Mouse (Mus musculus) retina, postnatal 7 days (tissue): ENCODE data around the gene Gabarap.
"Not testable (repeated sequence)": the region's sequence is repeated elsewhere in the genome, so short reads cannot be mapped to it uniquely, and the experiment has no call there.

Experiments used
- DNase-seq: peaks from one replicate; pipeline ENCODE4 v3.0.0-alpha.2; 2012; ENCODE audit warnings: low read depth, low spot score

Gene Gabarap

GRCm38 (mm10) chr11:69998567-69999491 lies 7.9 kb downstream of the Gabarap start:
- DNase-seq: no peak

GRCm38 (mm10) chr11:69999666-70000065 lies 8.7 kb downstream of the Gabarap start:
- no peak for DNase-seq

GRCm38 (mm10) chr11:70000396-70000898 lies 9.5 kb downstream of the Gabarap start, which contains the start of gene Dvl2:
Dvl2 (plus strand) TSS chr11:70000595.
- DNase-seq: peak; percentile 90

GRCm38 (mm10) chr11:70001159-70001558 lies 10.2 kb downstream of the Gabarap start:
- DNase-seq: no peak

GRCm38 (mm10) chr11:70001865-70002264 lies 10.9 kb downstream of the Gabarap start:
- DNase-seq: no peak

DNA sequence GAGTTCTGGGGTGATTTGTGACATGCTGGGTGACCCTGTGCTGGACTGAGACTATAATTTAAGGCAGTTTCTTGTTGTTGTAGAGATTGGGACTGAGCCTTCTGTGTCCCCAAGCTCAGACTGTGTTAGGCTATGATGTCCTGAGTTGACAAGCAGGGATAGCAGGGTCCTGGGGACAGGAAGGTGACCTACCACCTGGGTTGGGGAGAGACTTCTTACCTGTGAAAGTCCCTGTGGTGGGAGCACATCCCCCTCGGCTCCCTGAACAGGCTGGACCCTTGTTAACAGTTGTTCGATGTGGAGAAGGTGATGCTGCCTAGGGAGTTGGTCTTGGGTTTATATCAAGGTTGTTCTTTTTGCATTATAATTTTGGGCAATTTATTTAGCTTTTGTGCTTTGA lies 11.5 kb downstream of the Gabarap start:
- no peak for DNase-seq

GRCm38 (mm10) chr11:70005521-70005920 lies 14.6 kb downstream of the Gabarap start:
- no peak for DNase-seq

- DNase-seq: no peak
These were observed 19.1 kb downstream of the Gabarap start for GRCm38 (mm10) chr11:70010033-70010432.

DNA sequence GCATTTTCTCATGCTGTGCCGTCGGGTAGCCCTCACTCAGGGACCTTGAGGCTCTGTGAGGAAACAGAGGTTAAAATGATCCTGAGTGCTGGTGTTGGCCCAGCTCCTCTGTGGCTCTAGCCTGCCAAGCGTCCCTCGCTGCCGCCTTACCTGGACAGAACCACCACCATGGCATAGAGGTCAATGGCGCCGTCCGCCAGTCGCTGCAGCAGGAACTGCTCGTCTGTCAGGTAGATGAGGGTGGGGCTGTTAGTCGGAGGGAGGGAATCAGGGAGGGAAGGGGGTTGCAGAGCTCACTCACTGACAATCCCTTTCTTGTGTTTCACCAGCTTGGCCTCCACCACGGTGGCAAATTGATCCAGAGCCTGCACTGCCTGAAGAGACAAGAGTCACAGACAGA lies 19.6 kb downstream of the Gabarap start:
- DNase-seq: no peak

GRCm38 (mm10) chr11:70010961-70011360 lies 20.0 kb downstream of the Gabarap start:
- DNase-seq: no peak

- DNase-seq: no peak
These were observed 22.0 kb downstream of the Gabarap start for GRCm38 (mm10) chr11:70012931-70013330.

GRCm38 (mm10) chr11:70013408-70013807 lies 22.5 kb downstream of the Gabarap start:
- no peak for DNase-seq

GRCm38 (mm10) chr11:70014051-70014450 lies 23.1 kb downstream of the Gabarap start:
- no peak for DNase-seq

DNA sequence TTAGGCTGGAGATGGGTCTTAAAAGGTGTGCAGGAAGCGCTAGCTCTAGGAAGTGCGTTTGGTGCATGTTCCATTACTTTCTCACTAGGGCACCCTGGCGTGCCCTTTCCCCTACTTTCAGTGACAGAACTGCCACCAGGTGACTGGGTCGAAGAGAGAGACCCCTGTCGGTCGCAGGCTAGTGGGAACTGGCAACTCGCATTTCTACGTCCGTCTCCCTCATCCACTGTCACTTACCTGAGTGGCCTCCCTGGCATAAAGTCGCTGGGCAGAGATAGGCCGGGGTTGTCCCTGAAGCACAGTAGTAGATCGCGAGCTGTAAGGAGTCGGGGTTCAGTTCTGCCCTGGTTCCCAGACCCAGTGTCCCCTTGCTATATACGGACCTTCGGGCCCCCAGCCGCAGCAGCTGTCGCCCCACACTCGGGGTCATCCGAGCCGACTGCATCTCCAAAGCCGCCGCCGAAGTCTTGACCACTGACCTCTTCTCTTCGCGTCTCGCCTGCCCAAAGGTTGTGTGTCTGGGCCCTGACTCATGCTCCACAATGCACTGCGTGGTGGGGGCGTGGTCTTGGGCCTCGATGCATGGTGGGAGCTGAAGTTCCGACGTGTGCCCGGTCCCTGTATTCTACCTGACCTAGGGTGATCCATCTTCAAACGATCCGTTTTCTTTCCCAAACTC lies 24.1 kb downstream of the Gabarap start, which contains the start of gene Acadvl:
Gene Acadvl (minus strand): TSS at position 532 of the 679 bp plus-strand sequence.
- peak; percentile 71 for DNase-seq

DNA sequence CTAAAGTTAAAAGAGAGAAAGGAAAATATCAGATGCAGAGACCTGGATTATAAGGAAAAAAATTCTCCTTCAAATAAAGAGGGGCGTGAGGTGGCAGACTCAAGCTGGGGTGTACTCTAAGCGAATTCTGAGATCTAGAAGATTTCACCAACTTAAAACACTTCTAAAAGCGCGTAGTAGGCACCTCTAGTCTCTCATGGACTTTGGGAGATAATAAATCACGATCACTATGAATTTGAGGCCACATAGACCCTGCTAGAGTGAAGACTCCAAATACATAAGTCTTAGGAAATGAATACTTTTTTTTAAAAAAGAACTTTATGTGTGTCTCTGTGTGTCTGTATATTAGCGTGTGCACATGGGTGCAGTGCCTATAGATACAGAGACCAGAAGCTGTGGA lies 24.7 kb downstream of the Gabarap start:
- DNase-seq: no peak

- DNase-seq: not testable (repeated sequence)
These were observed 25.2 kb downstream of the Gabarap start for GRCm38 (mm10) chr11:70016177-70016576.

DNA sequence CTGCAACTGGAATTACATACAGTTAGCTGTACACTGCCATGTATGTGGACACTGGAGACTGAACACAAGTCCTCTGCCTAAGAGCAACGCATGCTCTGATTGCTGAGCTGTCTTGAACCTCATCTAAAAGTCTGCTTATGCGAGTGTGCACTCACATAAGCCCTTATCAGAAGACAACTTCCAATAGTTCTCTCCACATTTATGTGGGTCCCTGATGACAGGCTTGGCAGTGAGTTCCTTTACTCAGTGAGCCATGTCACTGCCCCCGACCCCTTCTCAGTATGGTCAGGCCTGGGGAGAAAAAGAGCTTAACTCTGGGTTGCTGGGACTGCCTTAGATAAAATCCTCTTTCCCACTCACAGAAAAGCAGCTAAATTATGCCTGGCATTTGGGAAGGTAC lies 25.7 kb downstream of the Gabarap start, which contains the start of gene Dlg4:
Gene Dlg4 (plus strand): TSS at position 274 of the 400 bp plus-strand sequence.
- DNase-seq: no peak

GRCm38 (mm10) chr11:70017199-70017767 lies 26.3 kb downstream of the Gabarap start:
- no peak for DNase-seq

DNA sequence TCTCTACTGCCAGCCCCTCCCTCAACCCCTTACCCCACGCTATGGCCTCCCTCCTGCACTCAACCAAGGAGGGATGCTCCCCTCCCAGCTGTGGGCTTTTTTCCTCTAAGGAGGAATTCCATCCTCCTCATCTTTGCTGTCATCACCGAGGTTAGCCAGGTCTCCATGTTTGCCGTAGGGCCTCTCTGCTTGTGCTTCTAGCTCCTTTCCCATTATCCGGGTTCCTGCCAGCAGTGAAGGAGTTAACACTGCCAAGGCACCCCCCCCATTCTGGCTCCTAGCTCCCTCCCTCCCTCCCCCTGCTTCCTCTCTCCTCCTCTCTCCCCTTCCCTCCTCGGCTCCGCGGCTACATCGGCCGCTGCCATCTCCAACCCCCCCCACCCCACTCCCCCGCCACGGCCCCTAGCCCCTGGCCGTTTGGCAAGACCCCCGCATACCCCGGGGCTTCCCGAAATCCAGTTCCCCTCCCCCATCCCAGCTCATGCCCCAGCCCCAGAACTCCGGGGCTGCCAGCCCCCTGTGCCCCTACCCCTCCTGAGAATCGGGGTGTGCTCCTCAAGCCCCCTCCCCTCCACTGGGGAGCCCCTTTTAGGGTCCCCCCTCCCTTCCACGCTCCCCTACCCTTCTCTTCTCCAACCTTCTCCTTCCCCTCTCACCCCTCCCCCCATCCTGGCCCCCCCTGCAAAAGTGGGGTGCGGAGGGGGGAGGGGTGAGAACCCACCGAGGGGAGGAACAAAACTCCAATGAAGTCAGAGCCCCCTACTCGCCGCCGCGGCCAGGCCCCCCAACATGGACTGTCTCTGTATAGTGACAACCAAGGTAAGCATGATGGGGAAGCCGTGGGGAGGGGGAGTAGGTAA lies 27.4 kb downstream of the Gabarap start:
- peak; percentile 59 for DNase-seq

DNA sequence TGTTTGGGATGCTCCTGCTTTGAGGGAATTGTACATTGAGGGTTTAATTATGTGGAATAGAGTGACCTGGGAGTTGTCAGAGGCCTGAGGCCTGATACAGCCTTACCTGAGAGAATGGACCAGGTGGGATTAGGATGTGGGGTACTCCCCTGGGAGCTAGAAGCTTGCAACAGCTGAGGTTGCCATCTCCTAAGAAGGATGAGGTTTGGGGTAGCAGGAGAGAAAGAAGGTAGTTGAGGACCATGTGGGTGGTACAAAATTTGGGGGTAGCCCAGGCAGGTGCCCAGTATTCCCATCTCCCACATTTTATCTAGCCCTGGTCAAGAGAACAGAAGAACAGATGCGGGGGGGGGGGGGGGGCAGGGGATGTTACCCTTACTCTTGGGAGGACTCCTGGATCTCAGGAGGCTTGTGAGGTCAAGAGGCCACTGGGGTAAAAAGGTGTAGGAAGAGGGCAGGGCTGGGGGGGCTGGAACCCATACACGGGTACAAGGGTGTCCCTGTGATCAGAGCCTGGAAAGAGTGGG lies 28.6 kb downstream of the Gabarap start:
- no peak for DNase-seq
